8 mouse cellular contexts compared by ENCODE assay signal in the genomic region with DNA sequence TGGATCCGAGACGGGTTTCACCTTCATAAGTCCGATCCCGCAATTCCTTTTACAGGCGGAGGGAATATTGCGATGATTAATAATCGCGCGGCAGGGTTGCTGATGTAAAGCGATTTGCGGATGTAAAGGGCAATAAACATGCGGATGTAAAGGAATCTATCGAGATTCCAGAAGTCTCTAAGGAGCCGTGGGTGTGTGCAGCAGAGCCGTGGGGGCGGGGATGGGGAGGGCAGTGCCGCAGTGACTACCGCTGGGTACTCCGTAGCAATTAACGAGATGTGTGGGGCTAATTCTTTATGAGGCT. TPM values are rescaled to one million over a fixed set of nuclear protein-coding genes. Genes with fewer than 3 reads are reported as not detected.
DNase-seq lines count a peak whose midpoint lies in the region; ATAC-seq and TF ChIP-seq lines count a peak whose summit lies in the region.

No protein-coding gene starts in this region.

- TF ChIP-seq POLR2A in kidney, adult 2 months (IDR thresholded peaks at IDR 0.05; ENCODE audit: low read depth, low read length) = no peak

- no peaks in the 10 kb centered on the region for H3K36me3 ChIP-seq in kidney, adult 2 months (ENCODE audit: control insufficient read depth, insufficient read depth, low read length)
- H3K36me3 ChIP-seq in midbrain, embryonic 15.5 days (replicated peaks) = no peaks in the 10 kb centered on the region

- no peak for TF ChIP-seq CTCF in kidney, adult 2 months (conservative IDR thresholded peaks at IDR 0.05; ENCODE audit: insufficient read depth, insufficient read length, low read depth, low read length)

- no peak for DNase-seq in kidney, adult 2 months
- DNase-seq in kidney, adult 8-10 months = no peak
- DNase-seq in ZHBTc4 (ENCODE audit: low read depth, low spot score) = peak; percentile 54
- DNase-seq in forelimb bud, embryonic 11.5 days (ENCODE audit: low read depth, low spot score) = peak; percentile 50
- DNase-seq in kidney, postnatal 4 days = peak; percentile 51 to 61
- no peak for DNase-seq in layer of hippocampus, adult 9-11 months
- DNase-seq in ovary, adult 18-20 months (ENCODE audit: low spot score) = no peak

- H3K4me3 ChIP-seq in kidney, adult 2 months (ENCODE audit: insufficient read depth, low read depth, low read length) = peak overlapping the region; percentile 78
- peak overlapping the region; percentile 62 for H3K4me3 ChIP-seq in midbrain, embryonic 15.5 days

- 1% methylated on average over 20 of the region's 20 CpGs for WGBS in kidney, adult 2 months
- 2% methylated on average over 20 of the region's 20 CpGs for WGBS in midbrain, embryonic 15.5 days

- no peaks in the 10 kb centered on the region for H3K9me3 ChIP-seq in midbrain, embryonic 15.5 days

- H3K27me3 ChIP-seq in kidney, adult 2 months (replicated peaks; ENCODE audit: control insufficient read depth, insufficient read depth, low read length) = no peaks in the 10 kb centered on the region
- H3K27me3 ChIP-seq in midbrain, embryonic 15.5 days (replicated peaks) = peaks cover 3% of the 10 kb centered on the region; the same call in 1 of the 2 replicates

- H3K27ac ChIP-seq in kidney, adult 2 months (ENCODE audit: insufficient read depth, low read depth, low read length) = no peak overlapping the region
- no peak overlapping the region for H3K27ac ChIP-seq in midbrain, embryonic 15.5 days

- peak overlapping the region; percentile 54 for H3K4me2 ChIP-seq in midbrain, embryonic 15.5 days

- peak overlapping the region; percentile 54; the same call in 1 of the 2 replicates for H3K9ac ChIP-seq in midbrain, embryonic 15.5 days

- H3K4me1 ChIP-seq in kidney, adult 2 months (ENCODE audit: control insufficient read depth, insufficient read depth, low read length) = no peaks in the 10 kb centered on the region; the same call in 1 of the 2 replicates
- H3K4me1 ChIP-seq in midbrain, embryonic 15.5 days = peaks cover 17% of the 10 kb centered on the region

- ATAC-seq in midbrain, embryonic 15.5 days (replicated peaks) = no peak

RNA-seq across cellular contexts. Expression of gene Fos, which starts 13.0 kb away (rescaled TPM):
- 1.2 and 1.3 TPM in 2 replicates for polyA plus RNA-seq in kidney, adult 2 months (2012; rRNA removed)
- polyA plus RNA-seq in midbrain, embryonic 15.5 days (2015; fragmentation: Nextera tagmentation; extraction: Ambion mirVana) = 1.4 and 1.6 TPM in 2 replicates

Comparison
In these comparisons a context has a peak if more than half of its experiments do, and no peak if none do; other contexts are left out.
1. DNase-seq: peak in ZHBTc4 (single experiment), forelimb bud, embryonic 11.5 days (single experiment) and kidney, postnatal 4 days (2 of 2); none in kidney, adult 2 months (single experiment), kidney, adult 8-10 months (0 of 2), layer of hippocampus, adult 9-11 months (single experiment) and ovary, adult 18-20 months (single experiment).